Mouse (Mus musculus) olfactory bulb, adult 2 months (tissue): Measurements from ENCODE around the gene Ccz1.

Source experiments
- CTCF ChIP-seq: fragments of 200-500 bp; IDR thresholded peaks from 2 replicates; pipeline ENCODE4 v1.5.1; 2012; ENCODE audit warnings: low read depth, mild to moderate bottlenecking, low read length, moderate library complexity; ENCODE audit not compliant: insufficient read depth
- POLR2A ChIP-seq: fragments of 200-500 bp; IDR thresholded peaks from 2 replicates; pipeline ENCODE4 v1.6.1; 2012; ENCODE audit warnings: mild to moderate bottlenecking, low read depth, low read length, moderate library complexity; ENCODE audit not compliant: insufficient read depth

DNA sequence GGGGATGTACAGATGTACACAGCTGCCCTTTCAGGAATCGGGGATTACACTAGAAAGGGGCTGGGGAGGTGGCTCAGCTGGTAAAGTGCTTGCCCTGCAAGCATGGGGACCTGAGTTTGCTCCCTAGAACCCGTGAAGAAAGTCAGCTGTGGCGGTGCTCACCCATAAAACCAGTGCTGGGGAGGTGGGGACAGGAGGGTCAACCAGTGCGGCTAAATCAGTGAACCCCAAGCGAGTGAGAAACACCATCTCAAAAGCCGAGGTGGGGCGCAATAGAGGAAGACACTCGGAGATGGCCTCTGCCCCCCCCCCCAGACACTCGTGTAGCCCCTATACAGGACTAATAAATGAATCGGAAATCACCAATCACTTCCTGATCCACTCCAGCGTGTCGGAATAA, 48.0 kb downstream of the Ccz1 start:
- TF ChIP-seq CTCF (no peak), POLR2A (no peak)
